Mouse (Mus musculus) embryonic facial prominence, embryonic 14.5 days (tissue): ENCODE results near the gene Hnrnph3. TPM values are rescaled to one million over a fixed set of nuclear protein-coding genes. Genes with fewer than 3 reads are reported as not detected.
A peak's percentile ranks its signal among the peaks of the same experiment; 100 is the strongest.

ENCODE experiments used
- ATAC-seq: fragments of 200-750 bp; cut with Nextera tagmentation; 2 replicates; pipeline ENCODE4 v1.8.0; 2017; ENCODE audit warnings: low read depth, moderate number of reproducible peaks, moderate TSS enrichment
- DNase-seq: peaks from one replicate; pipeline ENCODE4 v3.0.0-alpha.2; 2015; ENCODE audit warnings: low spot score
- H3K27ac ChIP-seq: fragments of 300-500 bp; sonication (generic); replicated peaks from 2 replicates; pipeline ENCODE4 v1.5.1; 2014; ENCODE audit warnings: low read depth, mild to moderate bottlenecking, low read length, moderate library complexity
- H3K27me3 ChIP-seq: fragments of 300-500 bp; sonication (generic); replicated peaks from 2 replicates; pipeline ENCODE4 v1.6.1; 2014; ENCODE audit warnings: low read length; ENCODE audit not compliant: control insufficient read depth, insufficient read depth
- H3K36me3 ChIP-seq: fragments of 300-500 bp; sonication (generic); 2 replicates; pipeline ENCODE4 v1.6.1; 2014; ENCODE audit warnings: low read length, mixed read lengths; ENCODE audit not compliant: control insufficient read depth, insufficient read depth
- H3K4me1 ChIP-seq: fragments of 300-500 bp; sonication (generic); 2 replicates; pipeline ENCODE4 v1.6.1; 2014; ENCODE audit warnings: antibody characterized with exemption, low read length; ENCODE audit not compliant: control insufficient read depth, insufficient read depth
- H3K4me2 ChIP-seq: fragments of 300-500 bp; sonication (generic); 2 replicates; pipeline ENCODE4 v1.6.1; 2014; ENCODE audit warnings: low read depth, mild to moderate bottlenecking, low read length, moderate library complexity, mixed read lengths
- H3K4me3 ChIP-seq: fragments of 300-500 bp; sonication (generic); 2 replicates; pipeline ENCODE4 v1.5.1; 2014; ENCODE audit warnings: low read depth, mild to moderate bottlenecking, low read length
- H3K9ac ChIP-seq: fragments of 300-500 bp; sonication (generic); 2 replicates; pipeline ENCODE4 v1.6.1; 2014; ENCODE audit warnings: low read depth, mild to moderate bottlenecking, low read length, moderate library complexity, mixed read lengths
- H3K9me3 ChIP-seq: fragments of 300-500 bp; sonication (generic); 2 replicates; pipeline ENCODE4 v1.6.1; 2016; ENCODE audit warnings: low read length; ENCODE audit not compliant: control insufficient read depth
- WGBS: fragments of 180-500 bp; shearing (Covaris S2); extraction: QIAGEN DNeasy Blood & Tissue Kit; methylation state at CpG from one replicate; pipeline ENCODE4 v1.1.7; 2014; 5-methylcytosine and 5-hydroxymethylcytosine counted together
- polyA plus RNA-seq: library from polyadenylated mRNA; unstranded; fragments of >200 nt; fragmentation: Nextera tagmentation; extraction: Ambion mirVana; gene quantifications from 2 replicates; pipeline ENCODE4 v1.2.1, GENCODE M21; 2014

Hnrnph3 gene
- polyA plus RNA-seq, 1 experiment from 2014 or later: 51.8 TPM

DNA sequence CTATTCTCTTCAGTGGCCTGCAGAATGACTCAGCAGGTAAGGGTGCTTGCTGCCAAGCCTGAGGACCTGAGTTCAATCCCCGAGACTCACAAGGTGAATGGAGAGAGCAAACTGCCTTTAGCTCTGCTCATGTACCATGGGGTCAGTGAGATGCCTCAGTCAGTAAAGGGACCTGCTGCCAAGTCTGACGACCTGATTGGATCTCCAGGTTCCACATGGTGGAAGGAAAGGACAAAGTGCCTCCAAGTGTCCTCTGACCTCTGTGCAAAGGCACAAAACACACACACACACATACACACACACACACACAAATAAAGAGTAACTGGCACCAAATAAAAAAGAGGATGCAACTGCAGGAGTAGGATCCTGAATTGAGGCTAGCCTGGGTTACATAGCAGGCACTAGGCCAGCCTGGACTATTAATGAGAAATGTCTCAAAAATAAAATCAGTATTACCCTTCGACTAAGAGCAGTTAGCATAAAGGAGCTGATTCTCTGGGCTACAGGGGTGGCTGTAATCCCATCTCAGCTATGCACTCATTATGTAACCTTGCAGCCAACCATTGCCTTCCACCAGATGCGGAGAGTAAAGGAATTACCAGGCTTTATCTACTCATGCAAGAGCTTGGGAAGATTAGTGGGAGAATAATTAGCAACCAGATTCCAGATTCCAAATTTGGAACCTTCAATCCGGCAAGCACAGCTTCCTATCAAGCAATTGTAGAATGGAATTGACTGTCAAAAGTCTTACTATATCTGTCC lies 16.0 kb upstream of the Hnrnph3 start:
- Histone ChIP-seq H3K4me2 (no peak overlapping the region), H3K27me3 (no peaks in the 10 kb centered on the region), H3K9ac (no peak overlapping the region), H3K36me3 (no peaks in the 10 kb centered on the region), H3K4me1 (no peaks in the 10 kb centered on the region), H3K4me3 (no peak overlapping the region), H3K27ac (no peak overlapping the region), H3K9me3 (no peaks in the 10 kb centered on the region)
- 70% methylated on average over 5 of the region's 5 CpGs for WGBS
- DNase-seq (no peak), ATAC-seq (no peak)

DNA sequence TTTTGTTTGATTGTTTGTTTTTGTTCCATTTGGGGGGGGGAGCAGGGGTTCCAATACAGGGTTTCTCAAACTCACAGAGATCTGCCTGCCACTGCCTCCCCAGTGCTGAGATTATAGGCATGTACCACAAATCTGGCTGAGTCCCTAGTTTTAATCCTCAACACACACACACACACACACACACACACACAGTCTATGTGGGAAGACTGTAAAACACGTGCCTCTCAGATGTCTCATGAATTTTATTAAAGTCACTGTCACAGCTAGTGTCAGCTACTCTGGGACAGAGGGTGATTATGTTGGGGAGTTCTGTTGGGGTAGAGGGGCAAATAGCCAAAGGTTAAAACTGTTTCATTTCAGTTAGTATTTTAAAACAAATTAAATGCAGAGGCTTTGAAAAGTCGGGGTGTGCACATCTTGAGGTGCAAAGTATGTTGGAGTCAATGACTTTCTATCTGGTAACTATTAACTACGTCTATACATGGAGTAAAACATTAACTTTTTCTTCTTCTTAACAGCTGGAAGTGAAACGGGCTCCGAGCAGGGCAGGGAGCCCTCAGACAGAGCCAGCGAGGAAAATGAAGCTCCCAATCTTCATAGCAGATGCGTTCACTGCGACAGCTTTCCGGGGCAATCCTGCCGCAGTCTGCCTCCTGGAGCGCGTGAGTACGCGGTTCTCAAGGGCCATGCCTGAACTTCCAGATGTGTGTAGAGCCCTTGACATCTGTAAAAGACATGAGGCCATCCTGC lies 14.7 kb upstream of the Hnrnph3 start:
- no peak overlapping the region for H3K4me3 ChIP-seq
- H3K36me3 ChIP-seq: no peaks in the 10 kb centered on the region
- H3K4me2 ChIP-seq: no peak overlapping the region
- H3K9ac ChIP-seq: no peak overlapping the region
- DNase-seq (no peak), ATAC-seq (no peak)
- no peaks in the 10 kb centered on the region for H3K4me1 ChIP-seq
- no peaks in the 10 kb centered on the region for H3K27me3 ChIP-seq
- no peak overlapping the region for H3K27ac ChIP-seq
- WGBS: 63% methylated on average over 14 of the region's 14 CpGs
- no peaks in the 10 kb centered on the region for H3K9me3 ChIP-seq

DNA sequence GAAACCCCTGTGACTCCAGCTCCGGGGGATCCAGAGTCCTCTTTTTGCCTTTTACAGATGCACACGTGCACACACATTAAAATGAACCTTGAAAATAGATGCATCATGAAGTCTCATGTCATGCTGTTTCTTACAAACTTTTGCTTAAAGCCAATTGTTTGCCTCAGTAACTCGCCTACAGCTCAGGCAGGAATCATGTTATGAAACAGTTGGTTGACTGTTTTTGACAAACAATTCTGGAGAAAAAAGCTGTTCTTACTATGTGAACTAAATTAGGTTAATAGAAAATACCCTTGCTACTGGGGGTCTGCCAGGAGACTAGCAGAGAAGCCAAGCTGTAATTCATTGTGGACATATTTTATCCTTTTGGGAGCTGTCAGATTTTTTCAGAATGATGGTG lies 8.9 kb upstream of the Hnrnph3 start:
- ATAC-seq (no peak), DNase-seq (no peak)
- Histone ChIP-seq H3K36me3 (no peaks in the 10 kb centered on the region), H3K4me2 (no peak overlapping the region), H3K4me1 (no peaks in the 10 kb centered on the region), H3K27ac (no peak overlapping the region), H3K9ac (no peak overlapping the region), H3K27me3 (no peaks in the 10 kb centered on the region), H3K4me3 (no peak overlapping the region), H3K9me3 (no peaks in the 10 kb centered on the region)
- WGBS: 71% methylated on average over 3 of the region's 3 CpGs

DNA sequence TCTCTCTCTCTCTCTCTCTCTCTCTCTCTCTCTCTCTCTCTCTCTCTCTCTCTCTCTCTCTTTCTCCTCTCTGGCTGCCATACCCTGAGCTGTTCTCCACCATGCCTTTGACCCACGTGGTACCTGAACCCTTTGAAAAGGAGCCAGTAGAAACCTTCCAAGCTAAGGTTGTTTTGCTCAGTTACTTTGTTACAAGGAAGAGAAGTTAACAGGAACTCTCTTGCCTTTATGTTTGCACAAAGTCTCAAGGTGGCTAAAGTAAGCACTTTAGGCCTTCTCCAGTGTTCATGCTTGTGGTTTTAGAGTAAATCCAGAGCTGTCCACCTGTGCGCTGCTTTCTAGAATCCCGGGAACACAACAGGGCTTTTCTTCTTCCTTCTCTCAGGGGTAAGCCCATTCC lies 8.2 kb upstream of the Hnrnph3 start:
- ATAC-seq: no peak

DNA sequence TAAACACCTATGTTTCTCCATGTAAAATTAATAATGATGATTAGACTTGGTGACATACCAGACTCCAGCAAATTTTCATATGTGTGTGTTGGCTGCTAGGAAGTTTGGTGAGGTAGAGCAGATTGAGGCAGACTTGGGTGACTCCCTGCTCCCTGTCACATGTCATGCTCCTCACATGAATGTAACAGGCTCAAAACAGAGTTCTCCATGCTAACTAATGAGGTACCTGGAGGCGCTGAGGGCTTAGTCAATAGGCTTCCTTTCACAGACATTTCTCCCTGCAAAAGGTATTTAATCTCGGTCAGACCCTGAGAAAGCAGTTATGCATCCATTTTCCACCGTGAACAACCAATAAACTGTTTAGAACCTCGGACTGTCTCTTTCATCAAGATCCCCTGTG lies 4.4 kb upstream of the Hnrnph3 start:
- no peak overlapping the region for H3K4me2 ChIP-seq
- peaks cover 18% of the 10 kb centered on the region for H3K4me1 ChIP-seq
- ATAC-seq (no peak), DNase-seq (no peak)
- no peak overlapping the region for H3K27ac ChIP-seq
- no peaks in the 10 kb centered on the region for H3K36me3 ChIP-seq
- no peaks in the 10 kb centered on the region for H3K9me3 ChIP-seq
- WGBS: 69% methylated on average over 4 of the region's 4 CpGs
- no peak overlapping the region for H3K4me3 ChIP-seq
- no peak overlapping the region for H3K9ac ChIP-seq
- H3K27me3 ChIP-seq: no peaks in the 10 kb centered on the region

More for the DNA sequence above, 8.2 kb upstream of the Hnrnph3 start:
- H3K27me3 ChIP-seq: no peaks in the 10 kb centered on the region
- 70% methylated on average over 3 of the region's 3 CpGs for WGBS
- H3K4me2 ChIP-seq: no peak overlapping the region
- H3K27ac ChIP-seq: no peak overlapping the region
- H3K36me3 ChIP-seq: no peaks in the 10 kb centered on the region
- no peaks in the 10 kb centered on the region for H3K4me1 ChIP-seq
- no peak overlapping the region for H3K4me3 ChIP-seq
- no peak overlapping the region for H3K9ac ChIP-seq
- no peaks in the 10 kb centered on the region for H3K9me3 ChIP-seq
- DNase-seq: no peak

DNA sequence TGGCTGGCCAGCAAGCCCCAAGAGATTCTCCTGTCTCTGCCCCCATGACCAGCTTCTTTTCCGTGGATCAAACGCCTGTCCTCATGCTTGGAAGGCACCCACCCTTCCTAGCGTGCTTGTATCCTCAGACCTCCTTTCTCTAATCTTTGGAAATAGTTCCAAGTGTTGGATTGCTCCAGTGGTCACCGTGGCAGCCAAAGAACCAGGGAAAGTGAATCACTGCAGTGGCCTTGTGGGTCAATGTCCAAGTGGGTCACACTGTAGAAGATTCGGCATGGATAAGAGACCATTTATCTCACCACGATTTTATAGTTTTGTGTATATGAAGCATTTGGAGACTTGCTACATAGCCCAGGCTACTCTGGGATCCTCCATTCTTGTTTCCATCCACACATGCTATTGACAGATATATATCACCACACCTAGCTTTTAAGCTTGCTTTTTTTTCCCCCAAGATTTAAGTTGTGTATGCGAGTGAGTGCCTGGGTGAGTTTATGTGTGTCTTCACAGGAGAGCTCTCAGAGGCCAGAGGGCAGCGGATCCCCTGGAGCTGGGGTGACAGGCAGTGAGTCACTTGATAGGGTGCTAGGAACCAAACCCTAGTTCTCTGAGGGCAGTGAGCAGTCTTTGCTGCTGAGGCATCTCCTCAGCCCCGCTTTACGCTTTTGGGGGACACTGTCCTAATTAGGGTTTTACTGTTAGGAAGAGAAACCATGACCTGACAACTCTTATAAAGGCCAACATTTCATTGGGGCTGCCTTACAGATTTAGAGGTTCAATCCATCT lies 3.6 kb upstream of the Hnrnph3 start:
- Histone ChIP-seq H3K27ac (no peak overlapping the region), H3K4me3 (no peak overlapping the region), H3K27me3 (no peaks in the 10 kb centered on the region), H3K9me3 (no peaks in the 10 kb centered on the region), H3K9ac (no peak overlapping the region), H3K4me2 (no peak overlapping the region), H3K36me3 (no peaks in the 10 kb centered on the region), H3K4me1 (peaks cover 18% of the 10 kb centered on the region)
- DNase-seq: no peak
- 94% methylated on average over 10 of the region's 10 CpGs for WGBS
- ATAC-seq: no peak

DNA sequence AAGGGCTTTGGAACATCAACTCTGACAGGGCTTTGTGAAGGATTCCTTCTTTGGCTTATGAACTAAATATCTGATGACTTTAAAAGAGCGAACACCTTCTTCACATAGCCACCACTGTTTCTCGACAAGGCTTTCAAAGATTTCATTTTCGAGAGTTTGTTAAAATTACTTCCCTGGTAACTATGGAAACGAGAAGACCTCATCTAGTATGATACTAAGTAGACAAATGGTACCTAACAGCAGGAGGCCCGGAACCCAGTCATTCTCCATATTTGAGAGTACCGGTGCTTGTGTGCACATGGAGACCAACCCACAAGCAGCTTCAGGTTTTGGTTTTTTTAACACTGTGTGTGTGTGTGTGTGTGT lies 2.8 kb upstream of the Hnrnph3 start:
- no peaks in the 10 kb centered on the region for H3K36me3 ChIP-seq
- DNase-seq (no peak), ATAC-seq (no peak)
- H3K9me3 ChIP-seq: no peaks in the 10 kb centered on the region
- no peaks in the 10 kb centered on the region for H3K27me3 ChIP-seq
- peak overlapping the region; percentile 100; the same call in 1 of the 2 replicates for H3K27ac ChIP-seq
- 78% methylated on average over 6 of the region's 6 CpGs for WGBS
- H3K4me2 ChIP-seq: no peak overlapping the region
- peaks cover 21% of the 10 kb centered on the region for H3K4me1 ChIP-seq
- no peak overlapping the region for H3K9ac ChIP-seq
- H3K4me3 ChIP-seq: no peak overlapping the region

DNA sequence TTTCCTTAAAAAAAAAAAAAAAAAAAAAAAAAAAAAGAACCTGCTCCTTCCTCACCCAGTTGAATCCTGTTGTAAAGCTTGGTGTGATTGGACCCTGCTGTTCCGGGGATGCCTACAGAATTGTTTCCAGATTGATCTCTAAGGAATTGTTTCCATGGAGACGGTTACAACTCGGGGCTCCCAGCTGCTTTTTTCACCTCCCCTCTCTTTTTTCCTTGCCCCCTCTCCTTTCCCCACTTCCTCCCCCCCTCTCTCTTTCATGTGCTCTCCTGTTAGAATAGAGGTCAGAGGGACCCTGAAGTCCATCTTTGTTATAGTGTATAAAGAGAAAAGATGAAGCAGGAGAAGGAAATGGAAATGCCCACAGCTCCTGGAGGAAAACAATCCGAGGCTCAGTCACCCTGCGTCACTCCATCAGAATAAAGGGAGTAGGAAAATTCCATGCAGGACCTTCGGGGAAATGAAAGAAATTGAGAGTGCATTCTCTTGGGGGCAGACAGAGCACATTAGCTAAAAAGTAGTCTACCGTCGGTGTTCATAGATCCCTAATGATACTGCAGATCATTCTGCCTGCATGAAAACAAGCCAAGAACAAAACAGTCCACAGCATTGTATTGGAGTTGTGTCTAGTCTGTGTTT lies 2.3 kb upstream of the Hnrnph3 start:
- ATAC-seq (no peak), DNase-seq (peak; percentile 71)
- no peaks in the 10 kb centered on the region for H3K36me3 ChIP-seq
- H3K9ac ChIP-seq: no peak overlapping the region
- no peaks in the 10 kb centered on the region for H3K9me3 ChIP-seq
- H3K27me3 ChIP-seq: no peaks in the 10 kb centered on the region
- H3K4me2 ChIP-seq: peak overlapping the region; percentile 21
- peak overlapping the region; percentile 100; the same call in 1 of the 2 replicates for H3K27ac ChIP-seq
- H3K4me1 ChIP-seq: peaks cover 26% of the 10 kb centered on the region
- WGBS: 12% methylated on average over 8 of the region's 8 CpGs
- no peak overlapping the region for H3K4me3 ChIP-seq
